Mouse (Mus musculus): Measurements from ENCODE around the gene Ghdc. TPM values are rescaled to one million over a fixed set of nuclear protein-coding genes. Genes with fewer than 3 reads are reported as not detected.

Ghdc gene
- total and polyA plus RNA-seq, 3 experiments, result 5.7 to 9.2 TPM; not detected in 1

GRCm38 (mm10) chr11:100716649-100717048 lies 54.1 kb downstream of the Ghdc start:
- DNase-seq (ENCODE audit: low read depth, low spot score), result no peak
- no peak overlapping the region for H3K27ac ChIP-seq (ENCODE audit: control insufficient read depth, low read depth, low read length)
- no peak overlapping the region for H3K4me3 ChIP-seq (ENCODE audit: control insufficient read depth in 1 of 2, insufficient read depth in 1 of 2, low read depth in 2 of 2, low read length in 2 of 2)
- no peak overlapping the region for H3K9ac ChIP-seq (ENCODE audit: control insufficient read depth, low read depth, low read length, poor library complexity, severe bottlenecking)
- peaks cover 10 to 37% of the 10 kb centered on the region in 2 experiments for H3K36me3 ChIP-seq (ENCODE audit: control insufficient read depth in 1 of 2, insufficient read depth in 2 of 2, low read length in 2 of 2)
- no peaks in the 10 kb centered on the region for H3K9me3 ChIP-seq (replicated peaks; ENCODE audit: insufficient read depth, low read length)
- peaks cover 28% of the 10 kb centered on the region for H3K79me2 ChIP-seq (ENCODE audit: control insufficient read depth, insufficient read depth, low read length, poor library complexity)
- peaks cover 10 to 39% of the 10 kb centered on the region in 2 experiments for H3K4me1 ChIP-seq (ENCODE audit: control insufficient read depth in 1 of 2, insufficient read depth in 2 of 2, low read length in 2 of 2)
- TF ChIP-seq RAD21 (IDR thresholded peaks at IDR 0.05; ENCODE audit: low read depth, low read length) (no peak), ZC3H11A (IDR thresholded peaks at IDR 0.05; ENCODE audit: low read depth, low read length) (no peak), POLR2A (IDR thresholded peaks at IDR 0.05; ENCODE audit: control insufficient read depth in 1 of 2, insufficient read depth in 1 of 2, low read depth in 1 of 2, low read length in 2 of 2, poor library complexity in 1 of 2) (no peak), E2F4 (IDR thresholded peaks at IDR 0.05; ENCODE audit: borderline replicate concordance, low read depth, low read length) (no peak), MAX (IDR thresholded peaks at IDR 0.05; ENCODE audit: low read length) (no peak), SIN3A (IDR thresholded peaks at IDR 0.05; ENCODE audit: low read length) (no peak), SMC3 (IDR thresholded peaks at IDR 0.05; ENCODE audit: low read depth, low read length) (no peak), KAT2A (conservative IDR thresholded peaks at IDR 0.05; ENCODE audit: low read depth, low read length) (no peak), ZMIZ1 (IDR thresholded peaks at IDR 0.05; ENCODE audit: low read depth, low read length) (no peak), TBP (IDR thresholded peaks at IDR 0.05; ENCODE audit: low read depth, low read length) (no peak), UBTF (IDR thresholded peaks at IDR 0.05; ENCODE audit: borderline replicate concordance, insufficient read depth, low read depth, low read length) (no peak), CHD1 (IDR thresholded peaks at IDR 0.05; ENCODE audit: low read depth, low read length) (no peak), USF2 (IDR thresholded peaks at IDR 0.05; ENCODE audit: borderline replicate concordance in 1 of 2, insufficient read depth in 1 of 2, low read depth in 1 of 2, low read length in 2 of 2) (no peak), CTCF (IDR thresholded peaks at IDR 0.05 in 2 of 3, conservative IDR thresholded peaks at IDR 0.05 in 1 of 3; ENCODE audit: control insufficient read depth in 1 of 3, insufficient read depth in 1 of 3, low read depth in 2 of 3, low read length in 3 of 3, poor library complexity in 1 of 3, severe bottlenecking in 1 of 3) (no peak), HCFC1 (IDR thresholded peaks at IDR 0.05; ENCODE audit: low read depth, low read length) (no peak), NRF1 (IDR thresholded peaks at IDR 0.05; ENCODE audit: insufficient read depth, low read depth, low read length, poor library complexity, severe bottlenecking) (no peak)
- H3K27me3 ChIP-seq (ENCODE audit: control insufficient read depth in 1 of 2, insufficient read depth in 2 of 2, low read length in 2 of 2), result no peaks in the 10 kb centered on the region

Other genes starting within 250 kb of the Ghdc start
- gene Acly, start 243.0 kb downstream of the Ghdc start, total RNA-seq (2012; rRNA removed), result 220 and 234 TPM in 2 replicates
- gene Acly, start 243.0 kb downstream of the Ghdc start, polyA plus RNA-seq (2012; ENCODE audit: insufficient read depth in 1 of 2, insufficient read length in 2 of 2, low read depth in 1 of 2, low replicate concordance in 2 of 2, missing spikeins in 1 of 2), result 100 to 1,000 TPM in 1 of 2 experiments, not detected in 1; 167 TPM
- 0.23 and 0.46 TPM in 2 replicates for gene Ttc25, start 225.3 kb downstream of the Ghdc start, total RNA-seq (2012; rRNA removed)
- gene Ttc25, start 225.3 kb downstream of the Ghdc start, polyA plus RNA-seq (2012; ENCODE audit: insufficient read depth in 1 of 2, insufficient read length in 2 of 2, low read depth in 1 of 2, low replicate concordance in 2 of 2, missing spikeins in 1 of 2), result under 1 TPM in 1 of 2 experiments, not detected in 1; 0.92 TPM
- 19.0 and 20.1 TPM in 2 replicates for gene Cnp, start 196.1 kb downstream of the Ghdc start, total RNA-seq (2012; rRNA removed)
- gene Cnp, start 196.1 kb downstream of the Ghdc start, polyA plus RNA-seq (2012; ENCODE audit: insufficient read depth in 1 of 2, insufficient read length in 2 of 2, low read depth in 1 of 2, low replicate concordance in 2 of 2, missing spikeins in 1 of 2), result 10 to 100 TPM in 1 of 2 experiments, not detected in 1; 20.8 TPM
- 37.1 and 40.5 TPM in 2 replicates for gene Nkiras2, start 151.7 kb downstream of the Ghdc start, total RNA-seq (2012; rRNA removed)
- gene Nkiras2, start 151.7 kb downstream of the Ghdc start, polyA plus RNA-seq (2012; ENCODE audit: insufficient read depth in 1 of 2, insufficient read length in 2 of 2, low read depth in 1 of 2, low replicate concordance in 2 of 2, missing spikeins in 1 of 2), result 10 to 100 TPM in 1 of 2 experiments, not detected in 1; 49.9 TPM
- 230 and 233 TPM in 2 replicates for gene Dnajc7, start 150.8 kb downstream of the Ghdc start, total RNA-seq (2012; rRNA removed)
- gene Dnajc7, start 150.8 kb downstream of the Ghdc start, polyA plus RNA-seq (2012; ENCODE audit: insufficient read depth in 1 of 2, insufficient read length in 2 of 2, low read depth in 1 of 2, low replicate concordance in 2 of 2, missing spikeins in 1 of 2), result 100 to 1,000 TPM; 346 to 452 TPM
- gene Zfp385c, start 78.5 kb downstream of the Ghdc start, total RNA-seq (2012; rRNA removed), result 0.12 TPM in 1 of 2 replicates, not detected in the other
- gene Zfp385c, start 78.5 kb downstream of the Ghdc start, polyA plus RNA-seq (2012; ENCODE audit: insufficient read depth in 1 of 2, insufficient read length in 2 of 2, low read depth in 1 of 2, low replicate concordance in 2 of 2, missing spikeins in 1 of 2), result under 1 TPM in 1 of 2 experiments, not detected in 1; 0.15 TPM
- gene Dhx58, start 66.7 kb downstream of the Ghdc start, total RNA-seq (2012; rRNA removed), result 2.9 and 3.6 TPM in 2 replicates
- 1 to 10 TPM in 1 of 2 experiments, not detected in 1; 3.9 TPM for gene Dhx58, start 66.7 kb downstream of the Ghdc start, polyA plus RNA-seq (2012; ENCODE audit: insufficient read depth in 1 of 2, insufficient read length in 2 of 2, low read depth in 1 of 2, low replicate concordance in 2 of 2, missing spikeins in 1 of 2)
- gene Kat2a, start 58.5 kb downstream of the Ghdc start, total RNA-seq (2012; rRNA removed), result 57.9 and 59.6 TPM in 2 replicates
- 100 to 1,000 TPM in 1 of 2 experiments, 10 to 100 TPM in 1; 63.7 to 143 TPM for gene Kat2a, start 58.5 kb downstream of the Ghdc start, polyA plus RNA-seq (2012; ENCODE audit: insufficient read depth in 1 of 2, insufficient read length in 2 of 2, low read depth in 1 of 2, low replicate concordance in 2 of 2, missing spikeins in 1 of 2)
- gene Hspb9, start 57.1 kb downstream of the Ghdc start, total RNA-seq (2012; rRNA removed), result 0.49 and 0.73 TPM in 2 replicates
- gene Hspb9, start 57.1 kb downstream of the Ghdc start, polyA plus RNA-seq (2012; ENCODE audit: insufficient read depth in 1 of 2, insufficient read length in 2 of 2, low read depth in 1 of 2, low replicate concordance in 2 of 2, missing spikeins in 1 of 2), result 1 to 10 TPM in 1 of 2 experiments, not detected in 1; 2.1 TPM
- 233 and 263 TPM in 2 replicates for gene Rab5c, start 32.7 kb downstream of the Ghdc start, total RNA-seq (2012; rRNA removed)
- 100 to 1,000 TPM in 1 of 2 experiments, not detected in 1; 249 TPM for gene Rab5c, start 32.7 kb downstream of the Ghdc start, polyA plus RNA-seq (2012; ENCODE audit: insufficient read depth in 1 of 2, insufficient read length in 2 of 2, low read depth in 1 of 2, low replicate concordance in 2 of 2, missing spikeins in 1 of 2)
- 0.07 and 0.08 TPM in 2 replicates for gene Kcnh4, start 11.0 kb downstream of the Ghdc start, total RNA-seq (2012; rRNA removed)
- gene Kcnh4, start 11.0 kb downstream of the Ghdc start, polyA plus RNA-seq (2012; ENCODE audit: insufficient read depth in 1 of 2, insufficient read length in 2 of 2, low read depth in 1 of 2, low replicate concordance in 2 of 2, missing spikeins in 1 of 2), result under 1 TPM in 1 of 2 experiments, not detected in 1; 0.04 TPM
- gene Hcrt, start 8.0 kb downstream of the Ghdc start, total RNA-seq (2012; rRNA removed), result not detected in 2 replicates
- not detected for gene Hcrt, start 8.0 kb downstream of the Ghdc start, polyA plus RNA-seq (2012; ENCODE audit: insufficient read depth in 1 of 2, insufficient read length in 2 of 2, low read depth in 1 of 2, low replicate concordance in 2 of 2, missing spikeins in 1 of 2)
- 28.7 and 29.3 TPM in 2 replicates for gene Stat5b, start 79.8 kb upstream of the Ghdc start, total RNA-seq (2012; rRNA removed)
- 10 to 100 TPM; 32.3 to 37.0 TPM for gene Stat5b, start 79.8 kb upstream of the Ghdc start, polyA plus RNA-seq (2012; ENCODE audit: insufficient read depth in 1 of 2, insufficient read length in 2 of 2, low read depth in 1 of 2, low replicate concordance in 2 of 2, missing spikeins in 1 of 2)
- 54.2 and 59.0 TPM in 2 replicates for gene Stat5a, start 88.4 kb upstream of the Ghdc start, total RNA-seq (2012; rRNA removed)
- gene Stat5a, start 88.4 kb upstream of the Ghdc start, polyA plus RNA-seq (2012; ENCODE audit: insufficient read depth in 1 of 2, insufficient read length in 2 of 2, low read depth in 1 of 2, low replicate concordance in 2 of 2, missing spikeins in 1 of 2), result 10 to 100 TPM in 1 of 2 experiments, not detected in 1; 86.8 TPM
- 25.7 and 31.1 TPM in 2 replicates for gene Stat3, start 168.6 kb upstream of the Ghdc start, total RNA-seq (2012; rRNA removed)
- gene Stat3, start 168.6 kb upstream of the Ghdc start, polyA plus RNA-seq (2012; ENCODE audit: insufficient read depth in 1 of 2, insufficient read length in 2 of 2, low read depth in 1 of 2, low replicate concordance in 2 of 2, missing spikeins in 1 of 2), result 100 to 1,000 TPM in 1 of 2 experiments, 10 to 100 TPM in 1; 64.7 to 249 TPM
- gene Cavin1, start 199.9 kb upstream of the Ghdc start, total RNA-seq (2012; rRNA removed), result 2.9 and 3.4 TPM in 2 replicates
- 1 to 10 TPM in 1 of 2 experiments, not detected in 1; 9.0 TPM for gene Cavin1, start 199.9 kb upstream of the Ghdc start, polyA plus RNA-seq (2012; ENCODE audit: insufficient read depth in 1 of 2, insufficient read length in 2 of 2, low read depth in 1 of 2, low replicate concordance in 2 of 2, missing spikeins in 1 of 2)
- gene Atp6v0a1, start 238.5 kb upstream of the Ghdc start, total RNA-seq (2012; rRNA removed), result 12.8 and 20.8 TPM in 2 replicates
- 10 to 100 TPM in 1 of 2 experiments, not detected in 1; 23.2 TPM for gene Atp6v0a1, start 238.5 kb upstream of the Ghdc start, polyA plus RNA-seq (2012; ENCODE audit: insufficient read depth in 1 of 2, insufficient read length in 2 of 2, low read depth in 1 of 2, low replicate concordance in 2 of 2, missing spikeins in 1 of 2)

All from MEL (cell line).